Mouse (Mus musculus): Measurements from ENCODE around the gene Plekha5. TPM values are rescaled to one million over a fixed set of nuclear protein-coding genes. Genes with fewer than 3 reads are reported as not detected.

Gene Plekha5
- 100 to 1,000 TPM in 1 of 2 experiments, 10 to 100 TPM in 1; 78.0 to 107 TPM for total RNA-seq (2021)

GRCm38 (mm10) chr6:140423846-140424200, at the start of gene Plekha5:
TSS of gene Plekha5 (plus strand) at chr6:140424054.
- peak; percentile 45 for DNase-seq (ENCODE audit: extremely low spot score in 1 of 2, low spot score in 1 of 2)

- no peak for DNase-seq (ENCODE audit: extremely low spot score in 1 of 2, low spot score in 1 of 2)
Measured at GRCm38 (mm10) chr6:140375671-140376070, 48.2 kb upstream of the Plekha5 start.

- DNase-seq (ENCODE audit: extremely low spot score in 1 of 2, low spot score in 1 of 2), result no peak
Measured at GRCm38 (mm10) chr6:140380588-140380987, 43.3 kb upstream of the Plekha5 start.

- DNase-seq (ENCODE audit: extremely low spot score in 1 of 2, low spot score in 1 of 2), result no peak
Measured at GRCm38 (mm10) chr6:140381162-140381561, 42.7 kb upstream of the Plekha5 start.

- DNase-seq (ENCODE audit: extremely low spot score in 1 of 2, low spot score in 1 of 2), result no peak
Measured at GRCm38 (mm10) chr6:140383580-140384400, 40.1 kb upstream of the Plekha5 start.

GRCm38 (mm10) chr6:140396687-140397086, 27.2 kb upstream of the Plekha5 start:
- no peak for DNase-seq (ENCODE audit: extremely low spot score in 1 of 2, low spot score in 1 of 2)

- no peak for DNase-seq (ENCODE audit: extremely low spot score in 1 of 2, low spot score in 1 of 2)
Measured at GRCm38 (mm10) chr6:140402766-140403310, 21.0 kb upstream of the Plekha5 start.

GRCm38 (mm10) chr6:140411996-140412395, 11.9 kb upstream of the Plekha5 start:
- DNase-seq (ENCODE audit: extremely low spot score in 1 of 2, low spot score in 1 of 2), result no peak

GRCm38 (mm10) chr6:140423041-140423845, 611 bp upstream of the Plekha5 start:
- DNase-seq (ENCODE audit: extremely low spot score in 1 of 2, low spot score in 1 of 2), result peak; percentile 38 to 59

GRCm38 (mm10) chr6:140424201-140424990, 542 bp downstream of the Plekha5 start:
- DNase-seq (ENCODE audit: extremely low spot score in 1 of 2, low spot score in 1 of 2), result peak; percentile 20 to 48

- no peak for DNase-seq (ENCODE audit: extremely low spot score in 1 of 2, low spot score in 1 of 2)
Measured at GRCm38 (mm10) chr6:140424991-140425361, 1.1 kb downstream of the Plekha5 start.

- DNase-seq (ENCODE audit: extremely low spot score in 1 of 2, low spot score in 1 of 2), result no peak
Measured at GRCm38 (mm10) chr6:140429236-140429635, 5.4 kb downstream of the Plekha5 start.

- no peak for DNase-seq (ENCODE audit: extremely low spot score in 1 of 2, low spot score in 1 of 2)
Measured at GRCm38 (mm10) chr6:140432363-140432762, 8.5 kb downstream of the Plekha5 start.

GRCm38 (mm10) chr6:140443374-140443773, 19.5 kb downstream of the Plekha5 start:
- peak in 1 of 2 experiments; percentile 72 for DNase-seq (ENCODE audit: extremely low spot score in 1 of 2, low spot score in 1 of 2)

- DNase-seq (ENCODE audit: extremely low spot score in 1 of 2, low spot score in 1 of 2), result no peak
Measured at GRCm38 (mm10) chr6:140444147-140444546, 20.3 kb downstream of the Plekha5 start.

- no peak for DNase-seq (ENCODE audit: extremely low spot score in 1 of 2, low spot score in 1 of 2)
Measured at GRCm38 (mm10) chr6:140444855-140445465, 21.1 kb downstream of the Plekha5 start.

- no peak for DNase-seq (ENCODE audit: extremely low spot score in 1 of 2, low spot score in 1 of 2)
Measured at GRCm38 (mm10) chr6:140448010-140448739, 24.3 kb downstream of the Plekha5 start.

- DNase-seq (ENCODE audit: extremely low spot score in 1 of 2, low spot score in 1 of 2), result no peak
Measured at GRCm38 (mm10) chr6:140450693-140451092, 26.8 kb downstream of the Plekha5 start.

- no peak for DNase-seq (ENCODE audit: extremely low spot score in 1 of 2, low spot score in 1 of 2)
Measured at GRCm38 (mm10) chr6:140452736-140453135, 28.9 kb downstream of the Plekha5 start.
